Mouse (Mus musculus) intestine, postnatal 0 days (tissue): ENCODE measurements around the gene Wipf2. TPM values are rescaled to one million over a fixed set of nuclear protein-coding genes. Genes with fewer than 3 reads are reported as not detected.

Source experiments
- ATAC-seq: fragments of 200-750 bp; cut with Nextera tagmentation; 2 replicates; pipeline ENCODE4 v1.8.0; 2017; ENCODE audit warnings: mild to moderate bottlenecking, moderate TSS enrichment, moderate library complexity
- H3K27ac ChIP-seq: fragments of 300-500 bp; sonication (generic); 2 replicates; pipeline ENCODE4 v1.5.1; 2014; ENCODE audit warnings: mild to moderate bottlenecking, low read depth, low read length, moderate library complexity
- H3K27me3 ChIP-seq: fragments of 300-500 bp; sonication (generic); replicated peaks from 2 replicates; pipeline ENCODE4 v1.6.1; 2014; ENCODE audit warnings: low read length, mixed read lengths; ENCODE audit not compliant: control insufficient read depth, insufficient read depth
- H3K36me3 ChIP-seq: fragments of 300-500 bp; sonication (generic); 2 replicates; pipeline ENCODE4 v1.6.1; 2014; ENCODE audit warnings: mild to moderate bottlenecking, moderate library complexity; ENCODE audit not compliant: control insufficient read depth, insufficient read depth
- H3K4me1 ChIP-seq: fragments of 300-500 bp; sonication (generic); replicated peaks from 2 replicates; pipeline ENCODE4 v1.6.1; 2014; ENCODE audit warnings: antibody characterized with exemption, low read length, mixed read lengths; ENCODE audit not compliant: control insufficient read depth, insufficient read depth
- H3K4me2 ChIP-seq: fragments of 300-500 bp; sonication (generic); replicated peaks from 2 replicates; pipeline ENCODE4 v1.6.1; 2014; ENCODE audit warnings: low read depth, mild to moderate bottlenecking, moderate library complexity
- H3K4me3 ChIP-seq: fragments of 300-500 bp; sonication (generic); 2 replicates; pipeline ENCODE4 v1.5.1; 2014; ENCODE audit warnings: low read depth, low read length
- H3K9ac ChIP-seq: fragments of 300-500 bp; sonication (generic); 2 replicates; pipeline ENCODE4 v1.6.1; 2014; ENCODE audit warnings: mild to moderate bottlenecking, low read depth, low read length
- H3K9me3 ChIP-seq: fragments of 300-500 bp; sonication (generic); 2 replicates; pipeline ENCODE4 v1.6.1; 2016; ENCODE audit warnings: mixed run types; ENCODE audit not compliant: control insufficient read depth
- CTCF ChIP-seq: sonication (generic); IDR thresholded peaks from 2 replicates; pipeline ENCODE4 v1.5.1; 2016; ENCODE audit warnings: low read depth, mild to moderate bottlenecking, control low read depth, antibody characterized with exemption, moderate library complexity
- whole genome bisulfite sequencing: fragments of 180-500 bp; shearing (Covaris S2); extraction: QIAGEN DNeasy Blood & Tissue Kit; methylation state at CpG from one replicate; pipeline ENCODE4 v1.1.7; 2014; 5-methylcytosine and 5-hydroxymethylcytosine counted together
- polyA plus RNA-seq: library from polyadenylated mRNA; unstranded; fragments of >200 nt; fragmentation: Nextera tagmentation; extraction: Ambion mirVana; gene quantifications from 2 replicates; pipeline ENCODE4 v1.2.1, GENCODE M21; 2015

Gene Wipf2
- polyA plus RNA-seq, 1 experiment from 2014 or later: 3.9 TPM

GRCm38 (mm10) chr11:98849196-98849894, 14.1 kb upstream of the Wipf2 start:
- H3K4me3 ChIP-seq: no peak overlapping the region
- H3K4me1 ChIP-seq: 0 out of 2 replicates have a peak, but pooled peaks cover 2% of the 10 kb centered on the region
- H3K36me3 ChIP-seq: no peaks in the 10 kb centered on the region
- H3K27ac ChIP-seq: no peak overlapping the region
- no peaks in the 10 kb centered on the region for H3K9me3 ChIP-seq
- no peak overlapping the region for H3K9ac ChIP-seq
- no peak for ATAC-seq
- TF ChIP-seq CTCF: no peak; the same call in 1 of the 2 replicates
- H3K4me2 ChIP-seq: no peak overlapping the region; the same call in 1 of the 2 replicates
- H3K27me3 ChIP-seq: no peaks in the 10 kb centered on the region
- 31% methylated on average over 19 of the region's 19 CpGs for WGBS

- WGBS: 79% methylated on average over 26 of the region's 26 CpGs
- Histone ChIP-seq H3K27ac (no peak overlapping the region), H3K4me1 (0 out of 2 replicates have a peak, but pooled peaks cover 2% of the 10 kb centered on the region), H3K9ac (no peak overlapping the region), H3K4me3 (no peak overlapping the region), H3K9me3 (no peaks in the 10 kb centered on the region), H3K27me3 (no peaks in the 10 kb centered on the region), H3K36me3 (no peaks in the 10 kb centered on the region), H3K4me2 (no peak overlapping the region)
- no peak for TF ChIP-seq CTCF
- no peak for ATAC-seq
Measured at GRCm38 (mm10) chr11:98850100-98851093, 13.0 kb upstream of the Wipf2 start.

- no peak for TF ChIP-seq CTCF
- no peaks in the 10 kb centered on the region for H3K9me3 ChIP-seq
- 84% methylated on average over 8 of the region's 8 CpGs for whole genome bisulfite sequencing
- H3K27ac ChIP-seq: no peak overlapping the region
- no peaks in the 10 kb centered on the region for H3K27me3 ChIP-seq
- H3K9ac ChIP-seq: no peak overlapping the region
- H3K4me3 ChIP-seq: no peak overlapping the region
- no peak for ATAC-seq
- H3K36me3 ChIP-seq: no peaks in the 10 kb centered on the region
- H3K4me1 ChIP-seq: 0 out of 2 replicates have a peak, but pooled peaks cover 2% of the 10 kb centered on the region
- no peak overlapping the region for H3K4me2 ChIP-seq
Measured at GRCm38 (mm10) chr11:98854116-98854515, 9.3 kb upstream of the Wipf2 start.

- no peak overlapping the region for H3K4me3 ChIP-seq
- peak; percentile 28; the same call in 1 of the 2 replicates for ATAC-seq
- 61% methylated on average over 2 of the region's 2 CpGs for WGBS
- H3K9ac ChIP-seq: no peak overlapping the region
- TF ChIP-seq CTCF: no peak
- no peak overlapping the region for H3K27ac ChIP-seq
- H3K9me3 ChIP-seq: no peaks in the 10 kb centered on the region
- H3K36me3 ChIP-seq: no peaks in the 10 kb centered on the region
- H3K4me1 ChIP-seq: 0 out of 2 replicates have a peak, but pooled peaks cover 2% of the 10 kb centered on the region
- no peak overlapping the region for H3K4me2 ChIP-seq
- no peaks in the 10 kb centered on the region for H3K27me3 ChIP-seq
Measured at GRCm38 (mm10) chr11:98854659-98855058, 8.8 kb upstream of the Wipf2 start.

- Histone ChIP-seq H3K4me3 (no peak overlapping the region), H3K4me1 (0 out of 2 replicates have a peak, but pooled peaks cover 2% of the 10 kb centered on the region), H3K36me3 (no peaks in the 10 kb centered on the region), H3K27ac (no peak overlapping the region), H3K9ac (no peak overlapping the region), H3K9me3 (no peaks in the 10 kb centered on the region), H3K4me2 (0 out of 2 replicates have a peak overlapping the region, but pooled peaks have one; percentile 9), H3K27me3 (no peaks in the 10 kb centered on the region)
- peak; percentile 57 for ATAC-seq
- TF ChIP-seq CTCF: peak; percentile 87
- WGBS: 35% methylated on average over 14 of the region's 14 CpGs
Measured at GRCm38 (mm10) chr11:98858759-98859731, 4.4 kb upstream of the Wipf2 start.
